In genomic region chr10:81553807-81554755, GRCm38 (mm10) we compare ENCODE assay signal across 12 mouse cellular contexts. TPM values are rescaled to one million over a fixed set of nuclear protein-coding genes. Genes with fewer than 3 reads are reported as not detected.
"Had no signal": no experiment of that assay in that cellular context is flagged by ENCODE, and none has a peak within 500 bp of the region (broad histone marks: within the 10 kb centered on the region; RNA-seq: fewer than 3 reads in every experiment).

No protein-coding gene starts in this region.

- H3K4me3 ChIP-seq: limb, embryonic 12.5 days; midbrain, embryonic 10.5 days; myocyte had no signal

- ATAC-seq: lung, postnatal 0 days had no signal

- H3K27me3 ChIP-seq: limb, embryonic 12.5 days had no signal

- DNase-seq: kidney, adult 2 months; layer of hippocampus, adult 9-11 months; layer of hippocampus, postnatal 36 days; lung, adult 2 months; midbrain, embryonic 14.5 days; thymus, adult 18-20 months had no signal

- H3K27ac ChIP-seq: kidney, postnatal 0 days; limb, embryonic 12.5 days; liver, embryonic 14.5 days; midbrain, embryonic 10.5 days had no signal

- H3K36me3 ChIP-seq: limb, embryonic 12.5 days; midbrain, embryonic 10.5 days had no signal

- H3K4me2 ChIP-seq: limb, embryonic 12.5 days had no signal

- H3K9ac ChIP-seq: limb, embryonic 12.5 days; liver, embryonic 14.5 days had no signal

RNA-seq across cellular contexts. Expression of gene Gna15, which starts 30.1 kb away (rescaled TPM):
- polyA plus RNA-seq: myocyte had no signal
